Mouse (Mus musculus): ENCODE results near the gene Ube2d1. TPM values are rescaled to one million over a fixed set of nuclear protein-coding genes. Genes with fewer than 3 reads are reported as not detected.

Gene Ube2d1
- polyA plus RNA-seq, 1 experiment from 2014 or later = 62.8 TPM

GRCm38 (mm10) chr10:71218228-71218892 lies 66.7 kb downstream of the Ube2d1 start:
- 12% methylated on average over 8 of the region's 8 CpGs for WGBS
- no peaks in the 10 kb centered on the region for H3K27me3 ChIP-seq
- H3K4me2 ChIP-seq = no peak overlapping the region; the same call in 1 of the 2 replicates
- no peak overlapping the region for H3K27ac ChIP-seq
- peaks cover 12% of the 10 kb centered on the region for H3K36me3 ChIP-seq
- no peak overlapping the region for H3K9ac ChIP-seq
- peak; percentile 68 for ATAC-seq (replicated peaks; ENCODE audit: low FRiP score)
- peaks cover 7% of the 10 kb centered on the region for H3K4me1 ChIP-seq
- H3K4me3 ChIP-seq (replicated peaks) = no peak overlapping the region
- H3K9me3 ChIP-seq (replicated peaks) = no peaks in the 10 kb centered on the region

GRCm38 (mm10) chr10:71215996-71216395 lies 69.1 kb downstream of the Ube2d1 start:
- Histone ChIP-seq H3K36me3 (no peaks in the 10 kb centered on the region), H3K4me1 (peaks cover 7% of the 10 kb centered on the region), H3K9ac (no peak overlapping the region), H3K4me3 (replicated peaks) (no peak overlapping the region), H3K27me3 (no peaks in the 10 kb centered on the region), H3K27ac (no peak overlapping the region), H3K4me2 (no peak overlapping the region), H3K9me3 (replicated peaks) (no peaks in the 10 kb centered on the region)
- no peak for ATAC-seq (replicated peaks; ENCODE audit: low FRiP score)
- WGBS = 83% methylated on average over 9 of the region's 9 CpGs

Other genes with a start within 250 kb of the Ube2d1 start
- 39.4 and 40.3 TPM in 2 replicates for gene Bicc1, start 125.6 kb downstream of the Ube2d1 start, polyA plus RNA-seq (2015; fragmentation: Nextera tagmentation; extraction: Ambion mirVana)
- 82.9 and 87.4 TPM in 2 replicates for gene Tfam, start 47.0 kb downstream of the Ube2d1 start, polyA plus RNA-seq (2015; fragmentation: Nextera tagmentation; extraction: Ambion mirVana)
- 131 and 136 TPM in 2 replicates for gene Cisd1, start 59.7 kb upstream of the Ube2d1 start, polyA plus RNA-seq (2015; fragmentation: Nextera tagmentation; extraction: Ambion mirVana)
- gene Ipmk, start 62.5 kb upstream of the Ube2d1 start, polyA plus RNA-seq (2015; fragmentation: Nextera tagmentation; extraction: Ambion mirVana) = 14.3 and 18.6 TPM in 2 replicates